Mouse (Mus musculus): Measurements from ENCODE around the gene Coro1a.
"Not testable (repeated sequence)": the region's sequence is repeated elsewhere in the genome, so short reads cannot be mapped to it uniquely, and the experiment has no call there.

The Coro1a gene

DNA sequence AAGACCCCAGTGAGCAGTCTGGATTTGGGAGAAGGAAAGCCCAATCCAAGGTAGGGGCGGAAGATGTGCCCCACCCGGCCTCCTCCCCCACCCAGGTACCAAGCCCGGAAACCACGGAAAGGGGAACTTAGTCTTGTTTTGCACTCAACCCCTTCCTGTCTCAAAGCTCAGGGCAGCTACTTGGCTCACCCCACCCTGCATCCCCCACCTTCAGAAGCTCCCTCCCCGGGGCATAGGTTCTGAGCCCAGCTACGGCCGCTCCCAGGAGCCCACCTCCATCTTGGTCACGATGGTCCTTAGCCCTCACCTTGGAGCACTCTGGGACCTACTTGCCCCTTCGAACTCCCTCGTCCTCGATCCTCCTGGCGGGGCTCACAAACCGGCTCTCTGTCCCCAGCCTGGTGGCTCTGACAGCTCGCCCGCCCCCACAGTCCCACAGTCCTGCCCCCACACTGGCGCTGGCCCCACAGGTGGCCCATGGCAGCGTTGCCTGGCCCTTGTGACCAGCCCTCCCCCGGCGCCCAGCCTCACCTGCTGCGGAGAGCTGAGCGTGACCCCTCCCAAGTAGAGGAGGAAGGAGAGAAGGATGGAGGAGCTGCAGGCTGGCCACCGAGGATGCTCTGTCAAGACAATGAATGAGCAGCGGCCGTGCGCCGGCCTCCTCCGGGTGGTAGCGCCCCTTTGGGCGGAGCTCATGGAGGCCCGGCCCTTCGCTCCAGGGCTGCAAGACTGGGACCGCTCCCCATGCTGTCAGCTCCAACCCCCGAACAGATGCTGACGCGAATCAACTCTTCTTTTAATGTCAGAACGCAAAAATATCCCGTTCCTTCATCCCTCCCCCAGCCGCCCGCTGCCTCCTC is 3.2 kb downstream of the Coro1a start:
- DNase-seq: peak; percentile 86 to 91

DNA sequence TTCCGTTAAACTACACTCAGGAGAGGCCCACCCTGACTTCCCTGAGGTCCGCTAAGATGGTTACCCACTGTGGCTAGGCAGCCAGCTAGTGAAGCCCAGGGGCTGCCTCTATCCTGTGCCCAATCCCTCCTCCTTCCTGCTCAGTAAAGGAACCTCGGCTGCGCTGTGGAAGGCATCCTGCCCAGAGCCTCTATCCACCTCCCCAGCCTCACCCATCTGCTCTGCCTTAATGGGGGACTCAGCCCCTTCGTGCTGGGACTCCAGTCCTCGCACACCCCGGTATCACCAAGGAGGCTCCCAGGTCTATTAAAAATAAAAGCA is 3.9 kb downstream of the Coro1a start:
- peak; percentile 43 to 51 for DNase-seq

DNA sequence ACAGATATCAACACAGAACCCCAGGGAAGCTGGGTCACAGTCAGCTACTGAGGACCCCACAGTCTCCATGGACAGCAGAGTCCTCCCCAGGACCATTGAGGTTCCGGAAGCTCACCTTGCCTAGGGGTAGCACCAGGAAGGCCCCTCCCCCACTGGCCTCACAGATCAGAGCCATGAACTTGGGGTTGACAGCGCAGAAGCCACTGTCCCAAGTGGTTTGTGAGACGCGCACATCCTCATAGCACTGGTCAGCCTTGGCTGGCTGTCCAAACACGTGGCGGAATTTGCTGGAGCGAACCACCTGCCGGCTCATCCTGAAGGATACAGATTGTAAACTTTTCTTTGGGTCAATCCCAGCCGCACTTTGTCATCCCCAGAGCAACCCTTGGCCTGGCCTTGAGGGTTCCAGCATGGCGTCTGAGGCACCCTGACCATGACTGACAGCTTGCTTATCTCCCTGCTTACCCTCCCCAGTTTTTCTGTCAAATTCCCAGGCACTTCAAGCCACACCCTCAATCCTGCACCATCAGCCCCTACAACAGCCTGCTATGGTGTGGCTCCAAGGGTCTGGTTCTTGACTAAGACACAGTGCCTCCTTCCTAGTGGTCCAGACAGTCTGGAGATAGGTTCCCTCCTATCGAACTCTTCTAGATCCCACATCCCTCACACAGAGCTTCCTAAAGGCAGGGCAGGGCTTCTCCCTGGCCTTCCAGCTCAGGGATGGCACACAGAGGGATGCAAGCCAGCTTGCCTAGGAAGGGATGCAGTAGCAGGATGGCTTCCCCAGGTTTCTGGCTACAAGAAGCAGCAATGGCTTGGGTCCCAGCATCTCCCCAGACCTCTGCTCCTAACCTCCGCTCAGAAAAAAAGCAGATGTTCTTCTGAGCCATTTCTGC is 4.5 kb downstream of the Coro1a start:
- DNase-seq: peak; percentile 20 to 41

DNA sequence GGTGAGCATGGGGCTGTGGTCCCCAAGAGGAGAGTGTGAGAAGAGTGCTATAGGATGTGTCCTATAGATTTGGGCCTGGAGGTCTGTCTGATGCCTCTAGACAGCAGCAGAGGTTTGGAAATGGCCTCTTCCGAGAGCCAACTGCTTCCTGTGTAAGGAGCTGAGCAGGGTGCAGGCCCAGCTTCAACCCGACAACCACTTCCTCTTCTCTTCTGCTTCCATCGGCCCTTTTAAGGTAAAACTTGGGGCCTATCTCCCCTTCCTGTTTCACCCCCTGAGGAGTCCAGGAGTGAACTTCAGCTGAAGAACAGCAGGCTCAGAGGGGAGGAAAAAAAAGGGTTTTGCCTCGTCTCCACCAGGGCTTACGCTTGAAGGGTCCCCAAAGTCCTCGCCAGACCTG is 5.2 kb downstream of the Coro1a start:
- no peak for DNase-seq

DNA sequence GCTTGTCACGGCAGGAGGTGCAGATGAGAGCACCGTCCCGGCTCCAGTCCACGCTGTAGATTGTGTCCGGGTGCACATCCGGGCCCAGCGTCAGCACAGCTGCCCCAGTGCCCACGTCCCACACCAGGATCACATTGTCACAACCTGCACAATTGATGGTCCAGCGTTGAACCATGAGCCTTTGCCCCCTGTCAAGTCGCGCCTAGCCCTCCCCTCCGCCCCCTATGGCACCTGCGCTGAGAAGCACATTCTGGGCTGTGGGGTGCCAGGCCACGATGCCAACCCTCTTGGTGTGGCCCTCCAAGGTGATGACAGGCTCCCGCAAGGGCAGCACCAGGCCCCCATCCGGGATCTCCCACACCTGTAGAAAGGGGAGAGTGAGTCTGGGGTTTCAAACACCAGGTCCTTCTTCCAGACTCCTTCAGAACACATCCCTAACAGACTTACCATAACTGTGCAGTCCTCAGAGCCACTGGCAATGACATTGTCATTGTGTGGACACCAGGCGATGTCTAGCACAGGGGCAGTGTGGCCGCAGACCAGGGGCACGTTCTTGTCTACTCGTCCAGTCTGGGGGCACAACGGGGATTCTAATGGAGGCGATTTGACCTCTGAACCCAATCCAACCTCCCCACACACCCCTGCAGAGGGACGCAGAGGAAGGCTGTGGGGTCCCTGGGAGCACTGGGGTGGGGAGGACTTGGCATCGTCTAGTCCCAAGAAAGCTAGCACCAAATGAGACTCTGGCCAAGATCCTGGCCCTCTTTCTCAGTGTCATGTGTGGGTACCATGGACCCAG is 5.8 kb downstream of the Coro1a start:
- DNase-seq: no peak

DNA sequence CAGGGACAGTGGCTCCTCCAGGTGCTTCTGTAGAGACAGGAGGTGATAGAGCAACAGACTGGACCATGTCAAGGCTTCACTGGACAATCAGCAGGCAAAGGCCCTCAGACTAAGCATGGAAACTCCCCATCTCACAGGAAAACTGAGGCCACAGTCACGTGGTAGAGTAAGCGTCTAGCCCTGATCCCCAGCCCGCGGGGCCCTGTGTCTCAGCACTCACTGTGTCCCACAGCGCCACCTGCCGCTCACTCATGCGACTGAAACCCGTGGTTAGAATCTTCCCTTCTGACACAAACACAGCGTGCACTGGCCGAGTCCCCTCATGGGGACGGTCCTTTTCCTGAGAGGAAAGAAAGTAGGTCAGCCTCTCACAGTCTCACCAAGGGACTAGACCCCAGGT is 6.5 kb downstream of the Coro1a start:
- DNase-seq: peak; percentile 95 to 96

DNA sequence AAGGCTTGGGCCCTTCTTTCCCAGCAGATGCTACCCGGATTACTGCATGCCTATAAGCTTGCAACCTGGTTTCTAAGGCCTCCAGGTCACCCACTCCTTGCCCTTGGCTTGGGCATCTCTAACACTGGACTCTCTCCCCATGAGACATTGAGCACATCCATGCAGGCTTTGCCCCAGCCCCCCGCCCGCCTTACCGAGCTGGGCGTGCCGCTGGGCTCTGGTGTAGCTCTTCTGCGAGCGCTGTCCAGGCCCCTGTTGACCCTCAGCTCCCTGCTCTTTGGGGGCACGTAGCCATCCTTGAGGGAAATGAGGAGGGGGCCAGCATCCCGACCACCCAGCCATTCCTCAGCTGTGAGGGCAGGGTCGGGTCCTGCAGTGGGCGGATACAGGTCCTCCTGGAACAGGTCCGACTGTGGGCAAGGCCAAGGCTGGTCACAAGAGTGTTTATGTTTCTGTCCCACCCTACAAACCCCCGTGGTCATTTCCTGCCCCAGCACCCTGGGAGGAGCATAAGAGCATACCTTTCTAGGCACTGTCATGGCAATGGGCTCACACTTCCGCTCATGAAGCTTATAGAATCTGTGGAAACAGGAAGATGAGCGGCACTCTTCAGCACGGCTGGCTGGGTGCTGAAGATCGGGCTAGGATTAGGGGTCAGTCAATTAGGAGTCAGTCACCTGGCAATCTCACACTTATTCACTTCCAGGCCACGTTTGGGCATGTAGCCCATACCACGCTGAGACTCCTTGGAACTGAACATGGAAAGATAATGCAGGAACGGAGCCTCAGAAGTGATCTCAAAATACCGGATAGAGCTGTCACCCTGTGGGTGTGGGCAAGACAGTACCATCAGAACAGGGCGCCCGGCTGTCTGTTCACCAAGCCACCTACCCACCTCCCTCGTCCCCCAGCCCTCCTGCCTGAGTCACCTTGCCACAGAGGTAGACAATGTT is 7.2 kb downstream of the Coro1a start:
- DNase-seq: peak; percentile 27 to 42

DNA sequence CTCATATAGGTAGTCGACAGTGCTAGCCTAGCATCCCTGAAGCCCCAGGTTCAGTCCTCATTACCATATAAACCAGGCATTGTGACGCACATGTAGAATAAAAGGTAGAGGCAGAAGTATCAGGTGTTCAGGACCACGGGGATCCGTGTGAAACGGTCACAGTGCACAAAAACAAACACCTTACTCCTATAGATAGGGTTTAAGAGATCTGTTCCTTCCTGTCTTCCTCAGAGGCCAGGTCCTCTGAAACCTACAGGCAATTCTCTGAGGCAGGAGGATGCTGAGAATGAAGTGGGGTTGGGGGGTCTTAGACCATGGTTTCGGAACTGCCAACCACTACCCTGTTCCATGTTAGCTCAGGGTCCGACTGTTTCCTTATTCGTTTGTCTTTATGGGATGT is 9.7 kb downstream of the Coro1a start:
- no peak for DNase-seq

DNA sequence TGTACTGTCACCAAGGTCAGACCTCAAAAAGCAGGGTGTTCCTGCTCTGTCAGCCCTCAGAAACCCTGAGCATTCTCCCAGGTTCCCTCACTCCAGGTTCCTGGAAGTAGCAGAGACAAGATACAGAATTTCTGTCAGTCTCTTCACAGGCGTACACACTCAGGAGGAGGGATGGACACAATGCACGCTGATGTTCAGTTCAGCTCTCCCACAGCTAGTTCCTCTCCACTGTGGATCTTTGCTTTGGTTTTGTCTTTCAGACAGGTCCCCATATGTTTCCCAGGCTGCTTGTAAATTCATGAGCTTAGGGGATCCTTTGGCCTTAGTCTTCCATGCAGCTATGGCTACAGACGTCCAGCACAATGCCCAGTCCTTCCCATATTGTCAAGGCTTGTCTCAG is 10.7 kb downstream of the Coro1a start:
- no peak for DNase-seq

DNA sequence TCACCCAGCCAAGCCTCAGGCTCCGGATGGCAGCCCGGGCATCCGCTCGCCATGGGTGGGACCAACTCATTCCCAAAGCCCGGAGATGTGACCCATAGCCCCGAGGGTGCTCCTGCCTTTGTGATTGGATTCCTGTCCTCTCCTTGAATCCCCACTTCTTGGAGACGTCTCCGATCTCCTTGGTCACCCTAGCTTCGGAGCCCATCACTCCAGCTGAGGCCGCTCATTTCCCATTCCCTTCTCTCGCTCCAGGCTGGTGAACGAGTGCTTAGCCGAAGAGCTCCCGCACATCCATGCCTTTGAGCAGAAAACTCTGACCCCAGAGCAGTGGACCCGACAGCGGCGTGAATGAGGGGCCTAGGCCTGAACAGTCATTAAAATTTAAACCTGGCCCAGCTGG is 11.3 kb downstream of the Coro1a start:
- peak in 1 of 2 experiments; percentile 32 for DNase-seq

DNA sequence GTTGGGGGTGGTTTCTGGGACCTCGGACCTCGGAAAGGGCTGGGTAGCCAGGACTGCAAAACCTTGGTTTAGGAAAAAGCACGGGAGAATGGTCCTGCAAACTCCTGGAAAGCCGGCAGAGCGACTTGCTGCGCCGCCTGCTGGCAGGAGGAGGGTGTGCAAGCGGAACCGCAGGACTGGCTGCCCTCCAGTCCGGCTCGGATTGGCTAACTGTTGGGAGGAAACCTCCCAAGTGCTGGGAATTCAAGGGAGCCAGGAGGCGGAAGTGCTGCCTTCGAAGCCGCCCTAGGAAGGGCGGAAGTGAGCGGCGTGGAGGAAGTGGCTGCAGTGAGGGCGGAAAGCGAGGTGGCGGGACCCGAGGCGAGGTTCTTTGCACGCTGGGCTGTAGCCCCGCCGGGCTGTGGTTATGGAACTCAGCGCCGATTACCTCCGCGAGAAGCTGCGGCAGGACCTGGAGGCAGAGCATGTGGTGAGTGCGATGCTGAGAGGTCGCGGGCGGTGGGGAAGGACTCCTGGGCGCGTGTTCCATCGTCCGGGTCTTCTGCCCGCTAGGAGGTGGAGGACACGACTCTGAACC is 11.9 kb downstream of the Coro1a start, which contains the start of gene Slx1b:
Gene Slx1b, minus strand, starts transcription at position 154 of the 577 bp plus-strand sequence.
- peak; percentile 94 for DNase-seq

DNA sequence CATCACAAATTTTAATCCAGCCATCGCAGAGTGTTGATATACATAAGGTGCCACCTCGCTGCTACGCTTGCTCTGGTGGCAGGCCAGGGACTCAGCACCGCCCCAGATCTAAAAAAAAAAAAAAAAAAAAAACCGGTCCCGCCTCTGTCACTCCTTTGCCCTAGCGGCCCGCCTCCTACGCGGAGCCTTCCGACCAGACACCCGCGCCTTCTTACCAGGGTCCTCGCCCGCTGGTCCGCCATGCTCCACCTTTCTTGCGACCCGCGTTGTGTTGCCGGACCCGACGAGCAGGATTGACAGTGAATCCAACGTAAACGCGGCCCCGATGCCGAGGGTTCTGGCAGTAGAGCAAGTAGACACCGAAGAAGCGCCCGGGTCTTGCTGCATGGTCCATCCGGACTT is 12.4 kb downstream of the Coro1a start, which contains the start of gene Bola2:
Gene Bola2, plus strand, starts transcription at position 192 of the 402 bp plus-strand sequence.
- DNase-seq: peak in 1 of 2 experiments; percentile 63

DNA sequence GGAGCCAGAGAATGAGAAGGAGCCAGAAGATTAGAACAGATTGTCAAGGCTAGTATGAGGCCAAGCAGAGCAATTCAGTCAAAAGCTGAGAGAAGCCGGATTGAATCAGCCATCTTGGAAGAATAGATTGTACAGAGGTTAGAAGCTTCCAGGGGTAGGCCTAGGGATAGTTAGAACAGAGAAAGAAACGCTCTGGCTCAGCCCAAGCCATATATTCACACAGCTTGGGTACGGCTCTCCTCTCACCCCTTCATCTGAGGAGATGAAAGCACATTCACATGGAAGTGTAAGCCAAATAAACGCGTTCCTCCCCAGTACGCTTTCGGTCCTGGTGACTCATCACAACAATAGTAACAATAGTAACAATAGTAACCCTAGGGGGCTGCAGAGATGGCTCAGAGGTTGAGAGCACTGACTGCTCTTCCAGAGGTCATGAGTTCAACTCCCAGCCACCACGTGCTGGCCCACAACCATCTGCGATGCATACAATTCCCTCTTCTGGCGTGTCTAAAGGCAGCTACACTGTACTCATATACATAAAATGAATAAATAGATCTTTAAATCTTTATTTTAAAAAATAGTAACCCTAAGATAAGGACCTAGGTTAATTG is 13.0 kb downstream of the Coro1a start:
- peak in 1 of 2 experiments; percentile 20 for DNase-seq

DNA sequence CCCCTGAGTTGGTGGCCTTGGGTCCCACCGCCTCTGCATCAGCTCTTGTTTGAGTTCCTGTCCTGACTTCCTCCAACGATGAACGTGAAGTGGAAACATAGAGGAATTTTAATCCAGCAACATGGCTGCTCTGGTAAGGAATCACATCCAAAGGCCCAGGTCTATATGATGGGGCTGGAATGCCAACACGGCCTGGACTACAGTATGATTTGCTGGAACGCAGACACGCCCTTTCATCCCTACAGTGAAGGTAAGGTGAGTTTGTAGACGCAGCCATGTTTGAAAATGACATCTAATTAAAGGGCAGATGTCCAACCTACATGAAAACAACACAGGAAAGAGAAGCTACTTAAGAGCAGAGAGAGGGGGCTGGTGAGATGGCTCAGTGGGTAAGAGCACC is 13.8 kb downstream of the Coro1a start:
- DNase-seq: no peak

DNA sequence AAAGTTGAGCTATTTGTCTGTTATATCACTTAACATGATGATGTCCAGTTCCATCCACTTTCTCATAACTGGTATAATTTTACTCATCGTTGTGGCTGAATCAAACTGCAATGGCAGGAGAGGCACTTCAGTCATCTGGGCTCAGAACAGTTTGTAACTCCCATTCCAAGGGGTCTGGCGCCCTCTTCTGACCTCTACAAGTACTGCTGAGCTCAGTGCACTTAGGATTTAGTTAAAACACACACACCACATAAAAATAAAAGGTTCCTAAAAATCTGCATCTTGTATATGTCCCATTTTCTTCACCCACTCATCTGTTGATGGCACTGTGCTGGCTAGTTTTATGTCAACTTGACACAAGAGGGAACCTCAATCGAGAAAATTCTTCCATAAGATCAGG is 14.3 kb downstream of the Coro1a start:
- DNase-seq: peak; percentile 81 to 85

DNA sequence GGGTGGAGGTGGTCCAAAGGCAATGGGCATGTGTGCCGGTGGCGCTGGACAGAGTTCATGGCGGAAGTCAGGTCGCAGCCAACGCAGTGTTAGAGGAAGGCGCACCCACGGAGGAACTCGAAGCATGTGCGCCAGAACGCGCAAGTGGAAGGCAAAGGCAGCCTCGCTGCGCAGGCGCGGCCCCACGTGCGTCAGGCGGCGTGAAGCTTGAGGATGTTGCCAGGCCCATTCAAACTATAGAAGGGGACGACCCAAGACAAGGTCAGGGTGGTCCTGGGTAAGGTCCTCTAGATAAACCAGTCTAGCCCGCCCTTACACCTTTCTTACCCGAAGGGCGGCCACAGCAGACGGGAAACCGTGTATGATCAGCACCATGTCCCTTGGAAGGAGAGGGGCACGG is 15.2 kb downstream of the Coro1a start:
- no peak for DNase-seq

DNA sequence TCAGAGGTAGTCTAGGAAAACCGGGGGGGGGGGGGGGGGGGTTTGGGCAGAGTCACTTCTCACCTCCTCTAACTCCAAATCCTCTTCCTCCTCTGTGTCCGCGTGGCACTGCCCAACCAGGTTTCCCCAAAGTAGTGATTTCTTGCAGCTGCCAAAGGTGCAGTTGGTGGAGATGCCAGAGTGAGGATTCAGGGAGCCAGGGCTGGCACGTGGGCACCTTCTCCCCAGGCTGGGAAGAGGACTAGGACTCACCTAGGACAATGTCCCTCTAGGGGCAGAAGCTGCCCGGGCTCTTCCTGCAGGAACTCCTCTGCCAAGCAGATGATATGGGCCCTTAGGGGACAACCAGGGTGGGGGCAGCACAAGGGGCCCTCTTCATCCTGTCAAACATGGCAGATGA is 15.9 kb downstream of the Coro1a start:
- DNase-seq: no peak

DNA sequence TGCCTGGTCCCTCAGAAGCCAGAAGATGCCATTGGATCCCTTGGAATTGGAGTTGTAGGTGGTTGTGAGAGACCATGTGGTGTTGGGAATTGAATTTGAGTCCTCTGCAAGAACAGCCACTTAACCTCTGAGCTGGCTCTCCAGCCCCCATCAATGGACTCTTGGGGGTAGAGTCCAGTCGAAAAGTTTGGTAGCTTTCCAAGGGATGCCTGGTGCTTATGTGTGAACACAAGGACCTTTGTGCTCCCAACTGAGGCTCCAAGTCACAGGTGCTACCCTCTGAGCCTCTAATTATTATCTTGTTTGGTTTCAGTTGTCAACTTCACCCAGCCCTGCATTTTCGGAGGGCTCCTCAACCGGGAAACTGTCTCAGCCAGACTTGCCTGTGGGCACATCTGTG is 16.9 kb downstream of the Coro1a start:
- DNase-seq: no peak

DNA sequence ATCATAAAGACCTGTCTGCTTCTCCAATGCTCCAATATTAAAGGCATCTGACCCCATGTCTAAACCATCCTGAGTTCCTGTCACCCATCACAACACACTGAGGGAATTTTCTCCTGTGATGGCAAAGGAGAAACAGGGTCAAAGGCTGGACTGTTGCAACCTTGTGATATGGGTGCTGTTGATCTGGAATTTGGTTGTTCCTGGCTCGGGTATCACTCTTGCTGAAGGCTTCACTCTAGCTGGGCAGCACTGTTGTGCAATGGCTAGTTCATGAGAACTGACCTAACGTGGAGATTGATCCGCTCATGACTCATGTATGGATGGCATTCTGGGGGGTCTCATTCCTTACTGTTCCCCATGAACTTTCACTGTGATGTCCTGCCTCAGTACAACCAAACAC is 18.6 kb downstream of the Coro1a start:
- DNase-seq: no peak

DNA sequence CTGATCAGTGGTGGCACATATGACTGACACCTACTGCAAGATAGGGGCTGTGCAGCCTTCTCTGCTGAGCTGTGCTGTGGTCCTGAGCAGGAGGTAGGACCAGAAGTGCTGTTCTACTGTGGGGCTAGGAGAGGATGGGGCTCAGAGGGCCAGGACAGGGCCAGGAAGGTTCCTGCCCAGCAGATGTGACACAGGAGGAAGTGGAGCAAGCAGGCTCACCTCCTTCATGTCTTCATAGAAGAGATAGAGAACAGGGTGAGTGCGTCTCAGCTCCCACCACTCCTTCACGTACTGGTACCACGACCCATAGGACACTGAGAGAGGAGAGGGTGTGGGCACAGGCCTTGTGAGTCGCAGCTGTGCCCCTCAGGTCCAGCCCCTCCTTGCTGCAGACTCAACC is 19.4 kb downstream of the Coro1a start:
- DNase-seq: not testable (repeated sequence)

DNA sequence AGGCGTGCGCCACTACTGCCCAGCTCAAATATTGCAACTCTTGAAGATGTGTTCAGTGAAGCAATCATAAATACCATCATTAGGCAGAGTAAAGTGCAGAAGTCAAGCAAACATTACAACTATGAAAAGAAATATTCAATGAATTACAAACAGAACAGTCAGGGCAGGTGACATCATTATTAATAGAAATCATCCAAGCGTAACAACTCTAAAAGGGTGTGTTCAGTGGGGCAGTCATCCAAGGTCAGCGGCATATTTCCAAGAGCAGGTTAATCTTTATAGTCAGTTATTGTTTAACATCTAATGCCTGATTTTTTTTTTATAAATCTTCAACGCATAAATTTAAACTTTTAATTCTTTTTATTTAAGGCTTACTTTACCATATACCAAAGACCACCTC is 26.4 kb downstream of the Coro1a start:
- no peak for DNase-seq
